Comparison of ENCODE assay signal across 10 mouse cellular contexts in the genomic region with DNA sequence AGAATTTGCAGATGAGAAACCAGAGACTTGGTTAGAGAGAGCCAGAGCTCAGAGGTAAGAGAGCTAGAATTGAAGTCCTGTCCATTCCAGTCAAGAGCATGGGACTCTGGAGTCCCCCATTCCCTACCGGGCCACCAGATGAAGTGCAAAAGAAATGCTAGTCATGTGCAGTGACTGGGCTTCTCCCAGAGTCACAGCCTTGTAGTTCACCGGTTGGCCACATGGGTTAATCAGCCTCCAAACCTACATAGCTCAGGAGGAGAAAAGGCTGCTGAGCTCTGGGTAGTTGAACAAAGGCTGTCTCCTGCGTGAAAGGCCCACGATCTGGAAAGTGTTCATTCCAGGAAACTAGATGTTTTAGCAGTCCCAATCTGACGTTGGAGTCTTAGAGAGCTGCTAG. TPM values are rescaled to one million over a fixed set of nuclear protein-coding genes. Genes with fewer than 3 reads are reported as not detected.
DNase-seq lines count a peak whose midpoint lies in the region; ATAC-seq and TF ChIP-seq lines count a peak whose summit lies in the region.
"Had no signal": no experiment of that assay in that cellular context is flagged by ENCODE, and none has a peak within 500 bp of the region (broad histone marks: within the 10 kb centered on the region; RNA-seq: fewer than 3 reads in every experiment).

No protein-coding gene starts in this region.

- no peaks in the 10 kb centered on the region for H3K36me3 ChIP-seq in hindbrain, embryonic 11.5 days (ENCODE audit: control insufficient read depth, insufficient read depth, low read length)
- H3K36me3 ChIP-seq in liver, postnatal 0 days (replicated peaks; ENCODE audit: insufficient read depth, low read length), result no peaks in the 10 kb centered on the region
- H3K36me3 ChIP-seq: embryonic facial prominence, embryonic 15.5 days; liver, embryonic 15.5 days had no signal

- H3K4me1 ChIP-seq in hindbrain, embryonic 11.5 days (replicated peaks; ENCODE audit: control insufficient read depth, insufficient read depth, low read length), result no peaks in the 10 kb centered on the region
- H3K4me1 ChIP-seq in liver, postnatal 0 days (ENCODE audit: insufficient read depth), result no peaks in the 10 kb centered on the region
- H3K4me1 ChIP-seq: liver, embryonic 15.5 days had no signal

- 16% methylated on average over 5 of the region's 5 CpGs for WGBS in hindbrain, embryonic 11.5 days
- WGBS in liver, postnatal 0 days (ENCODE audit: insufficient replicate concordance), result 13% methylated on average over 5 of the region's 5 CpGs

- H3K9me3 ChIP-seq in hindbrain, embryonic 11.5 days (ENCODE audit: control insufficient read depth, low read length), result no peaks in the 10 kb centered on the region
- no peaks in the 10 kb centered on the region for H3K9me3 ChIP-seq in liver, postnatal 0 days (ENCODE audit: low read length)
- H3K9me3 ChIP-seq: embryonic facial prominence, embryonic 15.5 days; liver, embryonic 15.5 days had no signal

- no peak overlapping the region for H3K9ac ChIP-seq in hindbrain, embryonic 11.5 days (ENCODE audit: low read depth, low read length)
- no peak overlapping the region for H3K9ac ChIP-seq in liver, postnatal 0 days (replicated peaks)
- H3K9ac ChIP-seq: embryonic facial prominence, embryonic 15.5 days; liver, embryonic 15.5 days had no signal

- no peak for ATAC-seq in hindbrain, embryonic 11.5 days (ENCODE audit: low FRiP score)
- no peak for ATAC-seq in liver, postnatal 0 days

- H3K4me3 ChIP-seq in layer of hippocampus, adult 2 months, result no peak overlapping the region
- no peak overlapping the region for H3K4me3 ChIP-seq in hindbrain, embryonic 11.5 days (ENCODE audit: low read depth, low read length)
- no peak overlapping the region for H3K4me3 ChIP-seq in liver, postnatal 0 days (ENCODE audit: low read depth, low read length)
- H3K4me3 ChIP-seq: embryonic facial prominence, embryonic 15.5 days; liver, embryonic 15.5 days had no signal

- no peak for TF ChIP-seq EP300 in liver, postnatal 0 days (IDR thresholded peaks at IDR 0.05; ENCODE audit: low read depth)

- H3K4me2 ChIP-seq in hindbrain, embryonic 11.5 days (replicated peaks; ENCODE audit: low read depth, low read length), result no peak overlapping the region
- H3K4me2 ChIP-seq in liver, postnatal 0 days (ENCODE audit: low read depth, low read length), result no peak overlapping the region
- H3K4me2 ChIP-seq: embryonic facial prominence, embryonic 15.5 days; liver, embryonic 15.5 days had no signal

- DNase-seq in layer of hippocampus, adult 2 months (ENCODE audit: low spot score in 2 of 2), result no peak
- DNase-seq in layer of hippocampus, adult 11-12 months (ENCODE audit: low spot score), result no peak
- peak; percentile 45 for DNase-seq in Muller cell, postnatal 12 days (ENCODE audit: inconsistent ontology term)
- peak; percentile 37 for DNase-seq in cerebellum, adult 11 months
- peak; percentile 74 for DNase-seq in hindbrain, embryonic 11.5 days (ENCODE audit: low spot score)
- DNase-seq in liver, postnatal 0 days, result peak; percentile 44
- peak; percentile 35 for DNase-seq in thymus, postnatal 14 days
- DNase-seq in frontal cortex, postnatal 25 days (ENCODE audit: low spot score in 2 of 2), result no peak

- no peak overlapping the region for H3K27ac ChIP-seq in layer of hippocampus, adult 2 months
- H3K27ac ChIP-seq in hindbrain, embryonic 11.5 days (ENCODE audit: low read depth, low read length), result no peak overlapping the region
- no peak overlapping the region for H3K27ac ChIP-seq in liver, postnatal 0 days (ENCODE audit: low read depth)
- H3K27ac ChIP-seq: embryonic facial prominence, embryonic 15.5 days; liver, embryonic 15.5 days had no signal

- TF ChIP-seq CTCF in layer of hippocampus, adult 2 months (conservative IDR thresholded peaks at IDR 0.05), result peak; percentile 80
- peak; percentile 62 for TF ChIP-seq CTCF in liver, postnatal 0 days (IDR thresholded peaks at IDR 0.05; ENCODE audit: low read depth)

- no peaks in the 10 kb centered on the region for H3K27me3 ChIP-seq in hindbrain, embryonic 11.5 days (ENCODE audit: control insufficient read depth, insufficient read depth, low read length)
- H3K27me3 ChIP-seq in liver, postnatal 0 days (ENCODE audit: insufficient read depth, low read length), result peaks cover 11% of the 10 kb centered on the region

RNA-seq across cellular contexts. Expression of a gene that starts 24.8 kb away (rescaled TPM):
- total RNA-seq in layer of hippocampus, adult 2 months (2021), result 10 to 100 TPM; 32.2 to 35.7 TPM
- 14.6 and 17.0 TPM in 2 replicates for polyA plus RNA-seq in hindbrain, embryonic 11.5 days (2014; fragmentation: Nextera tagmentation; extraction: Ambion mirVana)
- 0.25 and 0.31 TPM in 2 replicates for polyA plus RNA-seq in liver, postnatal 0 days (2015; fragmentation: Nextera tagmentation; extraction: Ambion mirVana)

Comparison
In these comparisons a context has a peak if more than half of its experiments do, and no peak if none do; other contexts are left out.
1. DNase-seq: peak in Muller cell, postnatal 12 days (single experiment), cerebellum, adult 11 months (single experiment), hindbrain, embryonic 11.5 days (single experiment), liver, postnatal 0 days (single experiment) and thymus, postnatal 14 days (single experiment); none in layer of hippocampus, adult 2 months (0 of 2), layer of hippocampus, adult 11-12 months (single experiment) and frontal cortex, postnatal 25 days (0 of 2).
2. RNA of a gene that starts 24.8 kb away (polyA plus RNA-seq): 14.6 to 17.0 TPM in hindbrain, embryonic 11.5 days; 0.25 to 0.31 TPM in liver, postnatal 0 days; every median in the first group is over 10 times any median in the second.